Comparison of ENCODE assay signal across 9 mouse cellular contexts in the genomic region with DNA sequence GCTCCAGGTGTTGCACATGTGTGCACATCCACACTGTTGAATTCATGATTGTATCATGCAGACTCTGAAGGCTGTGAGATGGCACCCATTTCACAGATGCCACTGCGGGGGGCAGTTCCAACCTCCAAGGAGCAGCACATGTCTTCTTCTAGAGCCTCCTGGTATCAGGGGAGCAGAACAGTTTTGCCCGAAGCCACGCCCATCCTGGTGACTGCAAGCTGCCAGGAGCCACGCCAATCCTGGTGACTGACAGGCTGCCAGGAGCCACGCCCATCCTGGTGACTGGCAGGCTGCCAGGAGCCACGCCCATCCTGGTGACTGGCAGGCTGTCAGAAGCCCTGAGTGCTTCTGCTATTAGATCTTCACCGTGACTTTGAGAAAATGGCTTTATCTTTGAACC.
DNase-seq lines count a peak whose midpoint lies in the region; ATAC-seq and TF ChIP-seq lines count a peak whose summit lies in the region.
"Had no signal": no experiment of that assay in that cellular context is flagged by ENCODE, and none has a peak within 500 bp of the region (broad histone marks: within the 10 kb centered on the region; RNA-seq: fewer than 3 reads in every experiment).

No protein-coding gene starts in this region.

- ATAC-seq in forebrain, embryonic 11.5 days (replicated peaks; ENCODE audit: low FRiP score), result peak; percentile 59; the same call in 1 of the 2 replicates
- no peak for ATAC-seq in forebrain, postnatal 0 days
- peak; percentile 81 for ATAC-seq in liver, embryonic 14.5 days (ENCODE audit: insufficient read depth)

- 28% methylated on average over 7 of the region's 7 CpGs for WGBS in forebrain, embryonic 11.5 days
- WGBS in forebrain, embryonic 10.5 days, result 38% methylated on average over 7 of the region's 7 CpGs
- WGBS in forebrain, postnatal 0 days, result 22% methylated on average over 7 of the region's 7 CpGs
- WGBS in liver, embryonic 14.5 days (ENCODE audit: insufficient replicate concordance), result 12% methylated on average over 7 of the region's 7 CpGs

- DNase-seq in forebrain, embryonic 11.5 days (ENCODE audit: low spot score), result peak; percentile 75
- DNase-seq in forebrain, embryonic 10.5 days (ENCODE audit: extremely low spot score, low spot score), result no peak
- peak; percentile 81 for DNase-seq in ES-CJ7 (ENCODE audit: low read depth, low spot score)
- DNase-seq in forebrain, postnatal 0 days, result peak; percentile 73
- peak; percentile 42 to 60 (median 47) for DNase-seq in liver, embryonic 14.5 days (ENCODE audit: low read depth in 3 of 3, low spot score in 3 of 3)
- peak; percentile 62 for DNase-seq in thymus, postnatal 4 days
- no peak for DNase-seq in left cerebral cortex, postnatal 14 days (ENCODE audit: low spot score in 2 of 2)
- no peak for DNase-seq in cerebellum, adult 11-12 months

- H3K27ac ChIP-seq in forebrain, embryonic 11.5 days (ENCODE audit: low read depth, low read length), result no peak overlapping the region
- H3K27ac ChIP-seq in forebrain, embryonic 10.5 days, result no peak overlapping the region
- H3K27ac ChIP-seq in forebrain, postnatal 0 days (ENCODE audit: low read depth, low read length), result no peak overlapping the region
- H3K27ac ChIP-seq in liver, embryonic 14.5 days, result no peak overlapping the region
- H3K27ac ChIP-seq: hindbrain, embryonic 15.5 days had no signal

- H3K4me2 ChIP-seq in forebrain, embryonic 11.5 days (ENCODE audit: low read depth, low read length, severe bottlenecking), result no peak overlapping the region
- H3K4me2 ChIP-seq in forebrain, postnatal 0 days (ENCODE audit: low read depth), result no peak overlapping the region
- no peak overlapping the region for H3K4me2 ChIP-seq in liver, embryonic 14.5 days (ENCODE audit: low read depth)
- H3K4me2 ChIP-seq: hindbrain, embryonic 15.5 days had no signal

- H3K9me3 ChIP-seq in forebrain, embryonic 11.5 days (ENCODE audit: control insufficient read depth, low read length), result no peaks in the 10 kb centered on the region
- H3K9me3 ChIP-seq in forebrain, embryonic 10.5 days, result no peaks in the 10 kb centered on the region
- H3K9me3 ChIP-seq in forebrain, postnatal 0 days (ENCODE audit: low read length), result no peaks in the 10 kb centered on the region
- H3K9me3 ChIP-seq in liver, embryonic 14.5 days (ENCODE audit: control insufficient read depth, low read length), result no peaks in the 10 kb centered on the region
- H3K9me3 ChIP-seq: hindbrain, embryonic 15.5 days had no signal

- H3K4me3 ChIP-seq in forebrain, embryonic 11.5 days (ENCODE audit: low read depth, low read length), result no peak overlapping the region
- H3K4me3 ChIP-seq in forebrain, embryonic 10.5 days, result no peak overlapping the region
- no peak overlapping the region for H3K4me3 ChIP-seq in forebrain, postnatal 0 days (ENCODE audit: low read depth, low read length)
- no peak overlapping the region for H3K4me3 ChIP-seq in liver, embryonic 14.5 days (ENCODE audit: insufficient read depth in 1 of 2, low read depth in 2 of 2, low read length in 2 of 2)
- H3K4me3 ChIP-seq: hindbrain, embryonic 15.5 days had no signal

- H3K27me3 ChIP-seq in forebrain, embryonic 11.5 days (ENCODE audit: control insufficient read depth, insufficient read depth, low read length), result no peaks in the 10 kb centered on the region
- H3K27me3 ChIP-seq in forebrain, embryonic 10.5 days (ENCODE audit: poor library complexity, severe bottlenecking), result 0 out of 2 replicates have a peak, but pooled peaks cover 8% of the 10 kb centered on the region
- no peaks in the 10 kb centered on the region for H3K27me3 ChIP-seq in forebrain, postnatal 0 days (ENCODE audit: insufficient read depth, low read length)
- no peaks in the 10 kb centered on the region for H3K27me3 ChIP-seq in liver, embryonic 14.5 days (ENCODE audit: control insufficient read depth, insufficient read depth, low read length)
- H3K27me3 ChIP-seq: hindbrain, embryonic 15.5 days had no signal

- TF ChIP-seq CTCF in forebrain, postnatal 0 days (IDR thresholded peaks at IDR 0.05; ENCODE audit: low read depth), result no peak
- no peak for TF ChIP-seq CTCF in liver, embryonic 14.5 days (IDR thresholded peaks at IDR 0.05; ENCODE audit: low read depth)

- intact Hi-C loops in left cerebral cortex, postnatal 14 days (cut with DNase I), result no loop called here

- no peak overlapping the region for H3K9ac ChIP-seq in forebrain, embryonic 11.5 days (ENCODE audit: low read length)
- H3K9ac ChIP-seq in forebrain, postnatal 0 days, result no peak overlapping the region
- H3K9ac ChIP-seq in liver, embryonic 14.5 days (replicated peaks), result no peak overlapping the region
- H3K9ac ChIP-seq: hindbrain, embryonic 15.5 days had no signal

- H3K36me3 ChIP-seq in forebrain, embryonic 11.5 days (ENCODE audit: control insufficient read depth, insufficient read depth, low read length), result no peaks in the 10 kb centered on the region
- no peaks in the 10 kb centered on the region for H3K36me3 ChIP-seq in forebrain, embryonic 10.5 days (replicated peaks)
- no peaks in the 10 kb centered on the region for H3K36me3 ChIP-seq in forebrain, postnatal 0 days (ENCODE audit: insufficient read depth)
- no peaks in the 10 kb centered on the region for H3K36me3 ChIP-seq in liver, embryonic 14.5 days (replicated peaks; ENCODE audit: control insufficient read depth, insufficient read depth, low read depth)
- H3K36me3 ChIP-seq: hindbrain, embryonic 15.5 days had no signal

- H3K4me1 ChIP-seq in forebrain, embryonic 11.5 days (replicated peaks; ENCODE audit: control insufficient read depth, insufficient read depth, low read length), result no peaks in the 10 kb centered on the region; the same call in 1 of the 2 replicates
- peaks cover 28% of the 10 kb centered on the region for H3K4me1 ChIP-seq in forebrain, embryonic 10.5 days
- H3K4me1 ChIP-seq in forebrain, postnatal 0 days (ENCODE audit: insufficient read depth), result 0 out of 2 replicates have a peak, but pooled peaks cover 3% of the 10 kb centered on the region
- H3K4me1 ChIP-seq in liver, embryonic 14.5 days (replicated peaks; ENCODE audit: control insufficient read depth in 2 of 2, insufficient read depth in 2 of 2, low read length in 1 of 2), result no peaks in the 10 kb centered on the region

- TF ChIP-seq EP300 in liver, embryonic 14.5 days (IDR thresholded peaks at IDR 0.05; ENCODE audit: low read depth), result no peak

Comparison
In these comparisons a context has a peak if more than half of its experiments do, and no peak if none do; other contexts are left out.
1. DNase-seq: peak in forebrain, embryonic 11.5 days (single experiment), ES-CJ7 (single experiment), forebrain, postnatal 0 days (single experiment), liver, embryonic 14.5 days (3 of 3) and thymus, postnatal 4 days (single experiment); none in forebrain, embryonic 10.5 days (single experiment), left cerebral cortex, postnatal 14 days (0 of 2) and cerebellum, adult 11-12 months (single experiment).